ENCODE assay signal across 16 mouse cellular contexts in the genomic region with DNA sequence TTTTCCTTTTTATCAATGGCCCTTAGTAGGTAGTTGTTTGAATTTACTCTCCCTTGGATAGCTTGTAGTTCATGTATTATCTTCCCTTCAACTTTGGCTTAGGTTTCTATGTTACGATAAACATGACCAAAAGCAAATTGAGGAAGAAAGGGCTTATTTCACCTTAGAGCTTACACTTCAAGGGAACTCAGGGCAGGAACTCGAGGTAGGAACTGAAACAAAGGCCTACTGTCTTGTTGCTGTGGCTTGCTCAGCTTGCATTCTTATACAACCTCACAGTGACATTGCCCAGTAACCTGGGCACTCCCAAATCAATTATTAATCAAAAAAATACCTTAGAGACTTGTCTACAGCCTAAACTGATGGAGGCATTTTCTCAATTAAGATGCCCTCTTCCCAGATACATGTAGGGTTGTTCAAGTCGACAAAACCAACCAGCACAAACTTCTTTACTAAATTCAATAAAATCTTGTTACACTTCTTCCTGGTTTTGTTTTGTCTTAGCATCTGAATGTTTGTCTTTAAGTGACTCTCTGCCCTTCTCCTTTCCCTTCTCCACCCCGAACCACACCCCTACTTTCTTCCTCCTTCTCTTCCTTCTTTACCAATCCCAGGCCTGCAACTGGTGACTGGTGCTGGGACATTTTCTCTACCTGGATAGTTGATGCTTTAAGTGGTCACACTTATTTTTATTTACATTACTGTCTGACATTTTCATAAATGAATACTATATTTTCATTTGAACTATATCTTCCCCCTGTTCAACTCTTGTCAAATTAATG.
"Had no signal": no experiment of that assay in that cellular context is flagged by ENCODE, and none has a peak within 500 bp of the region (broad histone marks: within the 10 kb centered on the region; RNA-seq: fewer than 3 reads in every experiment).

No protein-coding gene starts in this region.

- DNase-seq: kidney, postnatal 10 days; layer of hippocampus, adult 9-11 months; layer of hippocampus, postnatal 36 days; liver; liver, embryonic 13.5 days; liver, postnatal 0 days; lung, postnatal 14 days; midbrain, embryonic 14.5 days; right cerebral cortex, postnatal 14 days; thymus, postnatal 4 days had no signal

- ATAC-seq: intestine, postnatal 0 days; liver, postnatal 0 days had no signal

- H3K36me3 ChIP-seq: limb, embryonic 12.5 days; lung, embryonic 15.5 days; midbrain, embryonic 10.5 days; neural tube, embryonic 13.5 days; stomach, embryonic 15.5 days had no signal

- H3K4me3 ChIP-seq: limb, embryonic 12.5 days; liver, embryonic 13.5 days; lung, embryonic 15.5 days; midbrain, embryonic 10.5 days; neural tube, embryonic 13.5 days; stomach, embryonic 15.5 days had no signal

- H3K27ac ChIP-seq: limb, embryonic 12.5 days; liver, embryonic 13.5 days; lung, embryonic 15.5 days; midbrain, embryonic 10.5 days; neural tube, embryonic 13.5 days; stomach, embryonic 15.5 days had no signal

- H3K27me3 ChIP-seq: limb, embryonic 12.5 days; liver, embryonic 13.5 days; lung, embryonic 15.5 days; neural tube, embryonic 13.5 days; stomach, embryonic 15.5 days had no signal

- H3K4me1 ChIP-seq: limb, embryonic 12.5 days; lung, embryonic 15.5 days; midbrain, embryonic 10.5 days; neural tube, embryonic 13.5 days; stomach, embryonic 15.5 days had no signal
